Mouse (Mus musculus) E14TG2a.4 (cell line): ENCODE measurements at regions not wholly inside any gene's neighbourhood (a gene's known extent, or its start where the extent isn't known, plus 50 kb on each side); places are given as distances from the start of the nearest gene placed in this dataset.

Experiments
- CTCF ChIP-seq: conservative IDR thresholded peaks from 2 replicates; pipeline ENCODE4 v1.5.1; 2014; ENCODE audit warnings: low read length
- NANOG ChIP-seq: IDR thresholded peaks from 2 replicates; pipeline ENCODE4 v1.6.1; 2014; ENCODE audit warnings: borderline replicate concordance, low read length, mixed read lengths
- POU5F1 ChIP-seq: IDR thresholded peaks from 2 replicates; pipeline ENCODE4 v1.6.1; 2014; ENCODE audit warnings: low read length, borderline replicate concordance

DNA sequence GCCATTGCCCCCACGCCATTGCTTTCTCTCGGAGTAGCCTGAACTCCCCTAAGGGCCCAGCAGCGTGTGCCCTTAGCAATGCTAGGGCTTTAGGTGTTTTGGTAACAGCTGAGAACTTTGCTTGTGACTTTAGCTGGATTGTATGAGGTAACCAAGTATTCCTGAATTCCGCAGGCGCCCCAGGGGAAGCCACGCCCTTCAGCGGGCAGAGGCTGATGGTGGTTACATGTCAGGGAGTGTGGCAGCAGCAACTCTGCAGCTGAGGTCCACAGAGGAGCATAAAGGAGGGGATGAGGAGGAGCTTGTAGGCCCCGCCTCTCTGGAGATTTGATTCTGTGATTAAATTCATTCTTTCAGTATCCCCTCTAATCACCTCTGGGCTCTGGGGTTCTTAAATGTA lies 116.1 kb upstream of the 1700012A03Rik start:
- TF ChIP-seq CTCF (no peak), POU5F1 (no peak), NANOG (no peak)
